Mouse (Mus musculus) small intestine, adult 2 months (tissue): Measurements from ENCODE around the gene Hectd1.

Experiments
- CTCF ChIP-seq: fragments of 200-500 bp; IDR thresholded peaks from 2 replicates; pipeline ENCODE4 v1.5.1; 2012; ENCODE audit warnings: low read depth, mild to moderate bottlenecking, control low read depth, inconsistent platforms, low read length, moderate library complexity, mixed read lengths; ENCODE audit not compliant: insufficient replicate concordance, insufficient read length; ENCODE audit errors: extremely low read depth
- POLR2A ChIP-seq: fragments of 200-500 bp; IDR thresholded peaks from 2 replicates; pipeline ENCODE4 v1.6.1; 2012; ENCODE audit warnings: low read depth, mild to moderate bottlenecking, control low read depth, inconsistent platforms, low read length, moderate library complexity

GRCm38 (mm10) chr12:51855453-51855852 lies 26.1 kb upstream of the Hectd1 start:
- TF ChIP-seq CTCF (no peak), POLR2A (no peak)
